Mouse (Mus musculus): Measurements from ENCODE around the gene Exoc7.

Exoc7 gene

GRCm38 (mm10) chr11:116307019-116307725, at the start of gene Exoc7:
Gene Exoc7, minus strand, starts transcription at chr11:116307233.
- DNase-seq = no peak

DNA sequence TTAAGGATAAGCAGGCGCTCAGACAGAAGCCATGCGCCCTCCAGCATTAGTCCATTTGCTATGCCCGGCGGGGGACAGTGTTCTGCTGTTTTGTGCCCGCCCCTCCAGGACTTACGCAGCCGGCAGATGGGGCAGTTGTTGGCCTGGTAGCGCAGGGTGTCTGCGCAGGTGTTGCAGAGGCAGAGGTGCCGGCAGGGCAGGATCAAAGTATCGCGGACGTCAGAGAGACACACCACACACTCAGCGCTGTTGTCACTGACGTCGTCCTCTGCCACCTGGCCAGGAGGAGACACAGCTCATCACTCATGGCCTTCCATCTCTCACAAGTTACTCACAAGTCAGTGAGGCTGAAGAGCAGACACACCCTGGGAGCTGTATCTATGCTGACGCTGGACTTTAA, 47.5 kb upstream of the Exoc7 start:
- no peak for DNase-seq

GRCm38 (mm10) chr11:116353535-116353934, 46.5 kb upstream of the Exoc7 start:
- no peak for DNase-seq

DNA sequence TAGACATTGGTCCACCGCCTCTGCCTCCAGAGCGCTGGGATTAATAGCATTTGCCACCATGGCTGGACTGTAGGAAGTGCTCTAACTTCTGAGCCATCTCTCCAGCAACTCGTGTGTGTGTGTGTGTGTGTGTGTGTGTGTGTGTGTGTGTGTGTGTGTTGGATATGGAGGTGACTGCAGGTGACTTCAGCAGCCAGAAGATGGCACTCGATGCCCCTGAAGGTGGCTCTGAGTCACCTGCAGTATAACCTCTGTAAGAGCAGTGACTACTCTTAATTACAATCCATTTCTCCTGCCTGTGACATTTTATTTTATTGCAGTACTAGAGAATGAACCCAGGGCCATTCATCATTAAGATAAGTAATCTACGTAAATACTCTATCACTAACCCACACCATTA, 44.3 kb upstream of the Exoc7 start:
- no peak for DNase-seq

DNA sequence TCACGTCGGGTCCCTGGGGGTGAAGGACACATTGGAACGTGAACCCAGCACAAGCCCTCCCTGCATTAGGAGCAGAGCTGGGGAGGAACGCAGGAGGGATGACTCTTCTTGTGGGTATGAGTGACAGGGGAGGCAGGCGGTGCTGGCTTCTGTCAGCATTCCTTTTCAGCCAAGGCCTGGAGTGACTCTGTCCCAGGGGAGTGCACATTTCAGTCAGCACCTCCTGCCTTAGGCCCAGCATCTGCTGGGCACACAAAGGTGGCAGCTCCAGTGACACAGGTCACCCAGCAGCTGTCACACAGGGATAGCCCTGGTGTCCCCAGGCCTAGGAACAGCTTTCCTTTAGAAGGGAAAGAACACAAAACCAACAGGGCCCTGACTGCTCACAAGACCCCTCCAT, 40.9 kb upstream of the Exoc7 start:
- no peak for DNase-seq

- DNase-seq = no peak
These were observed 40.0 kb upstream of the Exoc7 start for GRCm38 (mm10) chr11:116347012-116347411.

- no peak for DNase-seq
These were observed 35.2 kb upstream of the Exoc7 start for GRCm38 (mm10) chr11:116342069-116342791.

DNA sequence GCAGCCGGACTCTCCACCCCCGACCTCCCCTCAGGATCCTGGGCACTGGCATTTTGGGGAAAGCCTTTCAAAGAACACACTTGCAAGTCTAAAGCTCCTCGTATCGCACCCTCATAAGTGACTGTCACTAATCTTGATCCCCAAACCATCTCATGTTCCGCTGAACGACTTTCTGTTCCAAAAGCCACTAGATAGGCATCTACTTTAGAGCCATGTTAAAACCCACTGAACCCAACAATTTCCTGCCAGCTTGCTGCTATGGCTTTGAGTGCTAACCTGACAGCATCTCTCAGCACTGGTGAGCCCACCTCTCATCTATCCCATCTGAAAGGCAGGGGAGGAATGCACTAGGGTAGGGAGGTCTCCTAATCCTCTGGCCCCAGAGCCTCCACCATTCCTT, 30.5 kb upstream of the Exoc7 start:
- no peak for DNase-seq

DNA sequence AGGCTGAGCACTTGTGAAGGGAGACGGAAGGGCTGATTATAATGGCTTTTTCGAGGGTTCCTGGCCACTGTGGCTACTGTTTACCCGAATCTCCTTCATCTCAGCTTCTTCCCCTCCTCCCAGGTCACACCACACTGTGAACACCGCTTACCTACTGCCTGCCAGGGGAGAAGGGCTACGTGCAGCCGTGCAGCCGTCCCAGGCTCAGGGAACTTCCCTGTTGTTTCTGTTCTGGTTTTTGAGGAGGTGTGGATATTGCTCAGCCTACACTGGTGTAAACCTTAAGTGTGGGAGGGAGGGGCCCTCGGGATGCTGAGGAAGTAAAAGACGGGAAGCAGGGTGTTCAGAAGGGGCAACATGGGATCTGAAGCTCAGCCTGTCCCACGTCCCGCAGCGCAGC, 30.0 kb upstream of the Exoc7 start:
- no peak for DNase-seq

GRCm38 (mm10) chr11:116336393-116336792, 29.4 kb upstream of the Exoc7 start:
- DNase-seq = no peak

DNA sequence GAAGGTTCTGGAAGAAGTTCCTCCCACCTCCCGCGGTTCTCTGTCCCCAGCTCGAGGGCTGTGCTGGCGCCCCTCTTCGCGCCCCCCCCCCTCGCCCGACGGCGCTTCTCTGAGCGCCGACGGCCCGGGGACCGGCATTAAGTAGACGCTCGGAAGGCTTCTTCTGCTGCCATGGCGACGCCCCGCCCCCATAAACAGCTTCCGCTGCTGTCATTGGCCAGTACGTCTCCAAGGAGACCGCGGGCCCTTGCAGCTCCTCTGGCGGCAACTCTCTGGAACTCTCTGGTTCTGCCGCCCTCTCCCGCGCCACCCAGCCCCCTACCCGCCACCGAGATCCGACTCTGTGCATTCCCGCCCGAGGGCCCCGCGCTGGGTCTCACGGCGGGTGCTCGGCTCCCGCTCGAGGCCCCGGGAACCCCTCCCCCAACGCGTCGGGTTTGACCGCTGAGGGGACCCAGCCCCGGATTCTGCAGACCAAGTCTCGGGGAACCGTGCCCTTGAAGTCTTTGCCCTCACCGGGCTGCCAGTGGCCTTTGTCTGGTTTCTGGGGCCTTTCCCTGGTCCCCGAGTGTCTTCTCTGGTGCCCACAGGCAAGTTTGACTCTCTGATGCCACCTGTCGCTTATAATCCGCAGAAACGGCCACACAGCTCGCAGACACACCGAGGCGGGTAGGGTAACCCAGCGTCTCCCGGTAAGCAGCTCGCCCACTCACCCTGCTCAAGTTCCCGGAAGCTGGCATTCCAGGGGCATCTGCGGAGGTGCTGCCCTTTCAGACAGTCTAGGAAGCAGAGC, 28.4 kb upstream of the Exoc7 start, which contains the start of gene Foxj1:
Gene Foxj1 (minus strand): TSS at position 156 of the 793 bp plus-strand sequence.
- DNase-seq = peak; percentile 97

- no peak for DNase-seq
These were observed 27.4 kb upstream of the Exoc7 start for GRCm38 (mm10) chr11:116334417-116334782.

DNA sequence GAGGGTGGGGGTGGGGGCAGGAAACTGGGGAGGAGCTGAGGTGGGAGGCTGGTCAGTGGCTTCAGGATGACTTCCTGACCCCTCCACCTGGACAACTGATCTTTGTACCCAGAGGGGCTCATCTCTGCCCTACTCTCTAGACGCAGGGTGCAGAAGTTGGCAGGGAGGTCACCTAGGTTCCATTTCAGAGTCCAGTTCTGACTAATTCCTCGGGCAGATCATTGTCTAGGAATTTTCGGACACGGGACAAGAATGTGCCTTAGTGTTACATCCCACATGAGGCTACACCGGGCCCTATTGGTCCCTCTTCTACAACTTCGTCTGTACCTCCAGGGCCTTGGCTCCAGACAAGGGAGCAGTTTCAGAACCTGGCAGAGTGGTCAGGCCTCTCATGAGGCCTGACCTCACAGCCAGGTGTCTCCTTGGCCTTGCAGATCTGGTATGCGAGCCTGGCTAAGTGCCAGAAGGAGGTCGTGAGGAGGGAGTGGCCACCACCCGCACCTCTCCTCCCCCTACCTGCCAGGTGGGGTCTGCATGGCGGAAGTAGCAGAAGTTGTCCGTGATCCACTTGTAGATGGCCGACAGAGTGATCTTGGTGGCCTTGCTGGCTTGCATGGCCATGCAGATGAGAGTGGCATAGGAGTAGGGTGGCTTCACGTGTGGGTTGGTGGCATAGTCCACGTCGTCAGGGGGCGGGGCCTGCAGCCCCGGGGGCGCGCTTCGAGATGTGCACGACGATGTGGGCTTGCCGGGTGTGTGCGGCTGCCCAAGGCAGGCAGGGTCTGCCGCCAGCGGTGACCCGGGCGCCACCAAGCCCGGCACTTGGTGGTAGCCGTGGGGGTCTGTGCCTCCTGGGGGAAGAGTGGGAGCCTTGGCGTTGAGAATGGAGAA, 26.7 kb upstream of the Exoc7 start:
- DNase-seq = no peak

DNA sequence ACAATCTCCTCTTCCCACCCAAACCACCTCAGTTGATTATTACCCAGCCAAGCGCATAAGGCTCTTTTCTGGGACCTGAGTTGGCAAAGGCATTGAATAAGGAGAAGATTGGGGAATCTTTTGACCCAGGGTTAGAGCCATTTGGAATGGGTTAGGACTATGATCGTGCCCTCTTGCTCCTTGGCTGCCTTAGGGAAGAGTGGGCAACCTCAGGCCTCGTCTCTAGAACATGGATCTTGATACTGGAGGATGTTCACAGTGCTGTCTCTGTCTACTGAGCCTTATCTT, 25.9 kb upstream of the Exoc7 start:
- DNase-seq = no peak

DNA sequence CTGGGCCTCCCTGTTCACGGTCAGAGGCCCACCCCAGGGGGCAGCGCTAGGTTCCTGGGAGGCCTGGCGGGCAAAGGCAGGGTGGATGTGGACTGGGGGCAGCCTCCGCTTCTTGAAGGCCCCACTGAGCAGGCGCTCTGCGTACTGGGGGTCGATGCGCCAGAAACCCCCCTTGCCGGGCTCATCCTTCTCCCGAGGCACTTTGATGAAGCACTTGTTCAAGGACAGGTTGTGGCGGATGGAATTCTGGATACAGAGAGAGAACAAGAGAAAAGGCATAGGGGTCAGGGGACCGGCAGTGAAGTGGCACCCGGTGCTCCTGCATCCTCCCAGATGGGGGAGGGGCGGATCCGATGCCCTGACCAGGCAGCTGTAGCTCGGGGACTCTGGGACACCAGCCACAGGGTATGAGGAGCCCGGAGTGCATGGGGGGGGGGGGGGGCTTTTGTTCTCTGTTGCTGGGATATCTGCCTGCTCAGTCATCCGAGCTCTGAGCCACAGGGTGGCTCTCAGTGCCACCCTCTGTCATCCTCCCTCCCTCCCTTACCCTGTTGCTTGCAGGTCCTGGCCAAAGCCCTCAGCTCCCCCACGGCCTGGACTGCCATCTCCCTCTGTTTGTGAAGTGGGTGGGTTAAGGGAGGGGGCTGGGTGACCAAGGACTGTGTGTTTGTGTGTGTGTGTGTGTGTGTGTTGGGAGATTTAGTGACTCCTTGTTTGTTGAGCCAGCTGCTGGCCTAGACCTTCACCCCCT, 25.4 kb upstream of the Exoc7 start:
- DNase-seq = peak; percentile 65

- DNase-seq = no peak
These were observed 23.1 kb upstream of the Exoc7 start for GRCm38 (mm10) chr11:116330211-116330518.

DNA sequence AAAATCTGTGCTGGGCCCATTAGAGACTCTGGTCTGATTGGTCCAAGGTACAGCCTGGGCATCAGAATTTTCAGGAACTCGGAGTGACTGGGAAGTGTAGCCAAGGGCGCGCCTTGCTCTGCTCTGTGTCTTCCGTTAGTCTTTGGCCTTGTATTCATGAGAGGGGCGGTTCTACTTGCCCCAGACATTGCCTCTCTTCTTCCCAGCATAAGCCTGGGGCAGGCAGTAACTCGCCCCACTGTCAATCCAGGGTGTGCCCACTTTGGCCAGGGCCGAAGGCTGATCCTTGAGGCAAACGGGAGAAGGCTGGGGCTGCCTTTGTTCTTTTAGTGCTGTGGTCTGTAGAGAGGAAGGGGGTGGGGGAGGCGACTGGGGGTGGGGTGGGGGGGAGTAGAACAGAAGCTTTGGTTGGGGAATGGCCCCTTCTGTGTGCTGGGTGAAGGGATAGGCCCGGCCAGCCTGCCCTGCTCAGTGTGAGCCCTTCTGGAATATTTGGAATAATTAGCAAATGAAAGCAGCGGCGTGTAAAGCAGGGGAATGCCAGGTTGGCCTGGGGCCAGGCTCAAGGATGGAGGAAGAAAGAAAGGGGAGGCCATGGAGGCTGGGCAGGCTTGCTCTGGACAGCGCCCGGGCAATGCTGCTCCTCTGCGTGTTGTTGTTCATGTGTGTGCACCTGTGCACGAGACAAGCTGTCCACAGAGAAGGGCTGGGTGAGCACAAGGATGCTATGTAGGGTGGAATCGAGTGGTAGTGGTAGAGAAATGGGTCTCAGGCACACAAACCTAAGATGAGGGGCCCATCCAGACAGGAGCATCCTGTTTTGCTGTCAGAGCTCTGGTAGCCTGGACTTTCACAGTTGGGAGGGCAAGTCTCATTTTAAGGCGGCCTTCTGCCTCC, 22.5 kb upstream of the Exoc7 start:
- DNase-seq = peak; percentile 69

GRCm38 (mm10) chr11:116326963-116327603, 20.1 kb upstream of the Exoc7 start:
- DNase-seq = no peak

DNA sequence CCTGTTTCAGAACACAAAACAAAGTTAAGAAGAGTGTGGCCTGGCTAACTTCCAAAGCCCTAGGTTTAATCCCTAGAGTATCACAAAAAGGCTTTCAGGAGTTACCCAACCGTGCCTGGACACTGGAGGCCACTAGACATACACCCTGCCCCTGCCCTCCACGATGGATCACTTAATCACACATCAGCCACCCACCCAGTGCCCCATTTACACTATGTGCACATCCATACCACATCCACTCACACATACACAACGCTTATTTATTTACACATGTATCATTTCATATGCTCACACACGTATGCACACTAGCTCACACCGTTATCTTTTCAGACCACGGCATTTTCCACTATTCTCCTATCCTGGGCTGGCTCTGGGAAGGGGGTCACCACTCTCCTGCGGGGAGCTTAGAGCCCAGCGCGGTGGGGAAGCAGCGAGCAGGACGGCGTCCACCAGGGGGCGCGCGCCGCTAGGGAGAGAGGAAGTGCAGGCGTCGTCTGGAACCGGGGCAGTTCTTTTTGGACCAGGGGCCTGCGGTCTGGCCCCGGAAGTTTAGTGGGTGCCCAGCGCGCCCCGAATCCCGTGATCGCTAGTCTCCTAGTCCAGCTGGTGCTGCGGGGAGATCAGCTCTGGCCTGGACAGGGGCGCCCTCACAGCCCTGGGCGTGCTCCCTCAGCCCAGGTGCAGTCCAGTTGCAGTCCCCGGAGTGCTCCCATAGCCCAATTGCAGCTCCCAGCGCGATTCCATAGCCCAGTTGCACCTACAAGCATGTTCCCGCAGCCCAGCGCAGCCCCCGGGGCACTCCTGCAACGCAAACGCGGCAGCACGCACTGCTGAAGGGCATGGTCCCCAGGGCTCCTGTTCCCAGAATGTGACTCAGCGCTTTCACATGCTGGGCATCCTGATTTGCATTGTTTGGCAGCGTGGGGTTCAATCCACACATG, 12.0 kb upstream of the Exoc7 start:
- DNase-seq = peak; percentile 99

DNA sequence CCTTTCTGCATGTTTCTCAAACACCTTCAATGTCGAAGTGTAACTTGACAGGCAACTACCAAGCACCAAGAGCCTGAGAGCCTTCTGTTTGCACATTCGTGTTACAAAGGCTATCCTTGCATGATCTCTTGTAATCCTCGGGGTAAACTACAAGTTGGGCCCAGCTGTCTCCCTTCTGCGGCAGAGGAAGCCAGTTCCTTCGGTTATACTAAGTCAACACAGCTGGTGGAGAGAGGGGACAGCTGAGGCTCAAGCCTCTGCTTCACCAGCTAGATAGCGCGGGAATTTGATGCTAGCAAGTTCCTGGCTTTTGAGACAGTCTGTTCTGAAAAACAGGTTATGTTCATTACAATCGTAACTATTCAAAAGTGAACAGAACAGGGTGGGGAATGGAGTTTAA, 5.3 kb upstream of the Exoc7 start:
- no peak for DNase-seq

All from right cerebral cortex, postnatal 4 days (tissue).